Mouse (Mus musculus) urinary bladder, postnatal 25 days (tissue): ENCODE data around the gene Zfp92.

ENCODE experiments used
- DNase-seq: peaks from one replicate; pipeline ENCODE4 v3.0.0; 2022; ENCODE audit warnings: low spot score

The Zfp92 gene

DNA sequence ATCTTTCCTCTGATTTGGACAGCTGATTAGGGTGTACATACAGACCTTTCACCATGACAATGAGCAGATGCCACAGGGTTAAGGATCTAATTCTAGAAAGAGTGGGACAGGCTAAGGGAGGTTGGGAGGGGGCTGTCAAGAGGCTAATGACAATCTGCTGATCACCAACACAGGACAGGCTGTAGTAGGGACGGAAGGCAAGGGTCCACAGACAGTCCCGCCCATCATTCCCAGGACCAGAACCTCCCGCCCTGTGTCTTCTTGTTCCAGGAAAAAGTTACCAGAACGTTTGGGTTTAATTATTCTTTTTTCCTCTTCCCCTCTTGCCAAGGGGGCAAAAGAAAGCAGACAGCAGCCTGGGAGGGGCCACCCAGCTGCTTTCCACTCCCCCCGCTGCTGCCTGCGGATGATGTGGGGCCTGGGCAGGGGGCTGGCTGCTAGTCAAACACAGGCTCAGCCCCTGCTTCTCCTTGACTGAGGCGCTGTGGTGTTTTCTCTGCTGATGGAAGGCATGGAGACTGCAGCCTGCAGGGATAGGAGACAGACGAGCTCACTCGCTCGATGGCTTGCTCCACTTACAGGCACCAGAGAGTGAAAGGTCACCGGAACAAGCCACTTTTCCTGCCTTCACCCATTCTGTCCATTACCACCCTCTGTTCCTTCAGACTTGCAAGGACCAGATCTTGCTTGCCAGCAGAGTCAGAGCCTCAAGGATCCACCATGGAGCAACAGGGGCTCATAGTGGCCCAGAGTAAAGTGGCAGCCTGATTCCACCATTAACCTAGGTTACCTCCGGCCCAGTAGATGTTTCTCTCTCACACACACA, 63.7 kb downstream of the Zfp92 start:
- no peak for DNase-seq

- no peak for DNase-seq
These were observed 64.9 kb downstream of the Zfp92 start for GRCm38 (mm10) chrX:73475658-73476256.

DNA sequence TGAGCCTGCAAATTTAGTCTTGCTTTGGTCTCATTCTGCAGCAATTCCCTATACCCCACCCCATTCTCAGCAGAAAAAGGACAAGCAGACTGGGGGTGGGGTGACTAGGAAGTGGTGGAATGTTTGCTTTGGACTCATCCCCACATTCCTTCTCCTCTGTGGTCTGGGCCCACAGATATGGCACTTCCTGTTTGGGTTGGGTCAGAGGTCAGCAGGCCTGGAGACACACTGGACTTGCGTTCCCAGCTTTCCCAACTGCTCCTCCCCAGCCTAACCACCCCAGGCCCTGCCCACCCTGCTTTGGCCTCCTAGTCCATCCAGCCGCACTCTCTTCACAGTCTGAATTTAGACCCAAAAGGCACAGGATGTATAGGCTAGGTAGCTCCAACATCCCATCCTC, 65.7 kb downstream of the Zfp92 start:
- DNase-seq: no peak

DNA sequence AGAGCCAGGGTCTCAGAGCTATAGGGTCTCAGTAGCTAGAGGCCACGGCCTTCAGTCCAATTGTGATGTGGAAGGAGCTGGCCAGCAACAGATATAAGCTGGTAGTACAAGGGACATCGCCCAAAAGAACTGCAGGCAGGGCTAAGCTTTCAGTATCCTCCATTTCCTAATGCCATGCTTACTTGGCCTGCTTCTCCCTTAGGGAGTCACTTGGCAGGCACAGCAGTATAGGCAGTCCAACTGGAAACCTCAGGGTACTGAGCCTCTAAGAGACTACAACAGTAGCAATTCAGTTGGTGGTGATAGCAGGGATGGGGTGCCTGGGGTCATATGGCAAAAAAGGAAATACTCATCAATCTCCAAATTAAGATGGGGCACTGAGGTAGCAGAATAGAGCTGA, 66.6 kb downstream of the Zfp92 start:
- DNase-seq: no peak
